Mouse (Mus musculus) neural tube, embryonic 11.5 days (tissue): ENCODE measurements around the gene Rprd1b. TPM values are rescaled to one million over a fixed set of nuclear protein-coding genes. Genes with fewer than 3 reads are reported as not detected.

Source experiments
- ATAC-seq: fragments of 200-750 bp; cut with Nextera tagmentation; 2 replicates; pipeline ENCODE4 v1.8.0; 2017; ENCODE audit warnings: moderate number of reproducible peaks, mild to moderate bottlenecking, moderate TSS enrichment, moderate library complexity; ENCODE audit not compliant: insufficient read depth, low FRiP score, low TSS enrichment
- DNase-seq: peaks from one replicate; pipeline ENCODE4 v3.0.0-alpha.2; 2015; ENCODE audit warnings: low spot score
- H3K27ac ChIP-seq: fragments of 300-500 bp; sonication (generic); 2 replicates; pipeline ENCODE4 v1.5.1; 2014; ENCODE audit warnings: low read depth, mild to moderate bottlenecking, low read length
- H3K27me3 ChIP-seq: fragments of 300-500 bp; sonication (generic); 2 replicates; pipeline ENCODE4 v1.6.1; 2014; ENCODE audit warnings: mild to moderate bottlenecking, low read length, mixed read lengths; ENCODE audit not compliant: control insufficient read depth, insufficient read depth
- H3K36me3 ChIP-seq: fragments of 300-500 bp; sonication (generic); 2 replicates; pipeline ENCODE4 v1.6.1; 2014; ENCODE audit warnings: mild to moderate bottlenecking, low read length, moderate library complexity, mixed read lengths; ENCODE audit not compliant: control insufficient read depth, insufficient read depth
- H3K4me1 ChIP-seq: fragments of 300-500 bp; sonication (generic); 2 replicates; pipeline ENCODE4 v1.6.1; 2014; ENCODE audit warnings: low read length, mixed read lengths; ENCODE audit not compliant: control insufficient read depth, insufficient read depth
- H3K4me2 ChIP-seq: fragments of 300-500 bp; sonication (generic); 2 replicates; pipeline ENCODE4 v1.6.1; 2014; ENCODE audit warnings: low read depth, mild to moderate bottlenecking, moderate library complexity
- H3K4me3 ChIP-seq: fragments of 300-500 bp; sonication (generic); 2 replicates; pipeline ENCODE4 v1.5.1; 2014; ENCODE audit warnings: low read depth, low read length
- H3K9ac ChIP-seq: fragments of 300-500 bp; sonication (generic); 2 replicates; pipeline ENCODE4 v1.6.1; 2014; ENCODE audit warnings: mild to moderate bottlenecking, low read length
- H3K9me3 ChIP-seq: fragments of 300-500 bp; sonication (generic); 2 replicates; pipeline ENCODE4 v1.6.1; 2016; ENCODE audit warnings: low read length; ENCODE audit not compliant: control insufficient read depth
- WGBS: fragments of 180-500 bp; shearing (Covaris S2); extraction: QIAGEN DNeasy Blood & Tissue Kit; methylation state at CpG from one replicate; pipeline ENCODE4 v1.1.7; 2014; 5-methylcytosine and 5-hydroxymethylcytosine counted together
- polyA plus RNA-seq: library from polyadenylated mRNA; unstranded; fragments of >200 nt; fragmentation: Nextera tagmentation; extraction: Ambion mirVana; gene quantifications from 2 replicates; pipeline ENCODE4 v1.2.1, GENCODE M21; 2014

Rprd1b gene
- polyA plus RNA-seq, 1 experiment from 2014 or later, result 56.9 TPM

DNA sequence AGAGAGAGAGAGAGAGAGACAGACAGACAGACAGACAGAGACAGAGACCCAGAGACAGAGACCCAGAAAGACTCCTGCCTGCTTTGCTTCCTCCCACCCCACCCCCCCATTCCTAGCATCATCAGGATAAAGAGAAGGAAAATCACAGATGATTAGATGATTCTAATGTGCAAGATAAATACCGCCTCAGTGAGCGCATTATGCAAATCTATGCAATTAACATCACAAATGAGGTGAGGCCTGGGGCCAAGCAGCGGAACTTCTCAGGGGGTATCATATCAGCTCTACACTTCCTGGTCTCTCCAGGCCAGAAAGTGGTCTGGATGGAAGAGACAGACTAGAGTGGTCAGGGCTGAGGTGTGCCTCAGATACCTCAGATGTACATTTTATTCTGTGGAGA lies 149.3 kb downstream of the Rprd1b start:
- Histone ChIP-seq H3K4me1 (peaks cover 5% of the 10 kb centered on the region; the same call in 1 of the 2 replicates), H3K4me3 (no peak overlapping the region), H3K9me3 (no peaks in the 10 kb centered on the region), H3K9ac (no peak overlapping the region), H3K27ac (no peak overlapping the region), H3K27me3 (no peaks in the 10 kb centered on the region), H3K4me2 (no peak overlapping the region), H3K36me3 (no peaks in the 10 kb centered on the region)
- WGBS, result 45% methylated on average over 3 of the region's 3 CpGs
- DNase-seq (no peak), ATAC-seq (no peak)

DNA sequence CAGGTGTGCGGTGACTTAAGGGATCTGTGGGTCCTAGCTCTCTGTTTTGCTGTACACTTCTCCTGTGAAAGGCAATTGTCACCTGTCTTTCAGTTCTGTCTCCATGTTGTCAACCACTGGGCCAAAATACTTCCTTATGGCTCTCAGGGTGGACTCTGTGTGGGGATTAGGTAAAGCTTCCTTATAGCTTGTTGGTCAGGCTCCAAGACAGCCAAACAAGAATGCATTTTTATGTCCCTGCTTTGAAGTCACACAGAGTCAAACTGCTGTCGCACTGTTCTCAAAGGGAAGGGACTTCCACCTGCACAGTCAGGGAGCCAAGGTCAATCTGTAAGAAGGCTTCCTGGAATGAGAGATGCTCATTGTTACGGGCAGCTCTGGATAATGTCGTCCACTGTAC lies 149.8 kb downstream of the Rprd1b start:
- WGBS, result 80% methylated on average over 4 of the region's 4 CpGs
- no peak overlapping the region for H3K27ac ChIP-seq
- DNase-seq, result no peak

DNA sequence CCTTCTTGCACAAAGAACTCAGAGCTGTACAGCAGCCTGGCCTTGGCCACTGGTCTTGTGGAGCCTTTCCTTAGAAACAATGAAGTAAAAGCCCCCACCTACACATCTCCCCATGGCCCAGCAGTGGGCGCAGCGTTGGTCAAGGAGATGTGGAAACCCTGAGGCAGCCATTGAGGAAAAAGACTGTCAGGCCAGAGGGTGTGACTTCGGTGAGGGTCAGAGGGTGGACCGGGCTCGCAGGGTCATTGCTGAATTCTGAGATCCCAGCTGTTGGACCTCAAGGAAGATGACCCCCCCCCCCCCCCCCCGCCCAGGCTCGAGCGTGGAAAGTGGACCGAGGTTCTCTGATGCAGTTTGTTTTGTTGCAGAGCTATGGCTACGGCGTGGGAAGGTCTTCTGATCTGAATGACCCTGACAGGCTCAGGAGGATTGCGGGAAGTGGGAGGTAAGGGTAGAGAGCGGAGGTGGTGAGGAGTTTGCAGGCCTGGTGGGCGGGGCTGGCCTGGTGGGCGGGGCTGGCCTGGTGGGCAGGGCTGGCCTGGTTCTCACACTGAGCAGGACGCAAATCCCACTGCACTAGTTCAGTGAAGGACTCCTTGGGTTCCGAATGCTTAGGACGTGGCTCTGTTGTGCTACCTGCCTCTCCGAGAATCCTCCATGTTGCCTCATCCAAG lies 150.5 kb downstream of the Rprd1b start:
- Histone ChIP-seq H3K9me3 (no peaks in the 10 kb centered on the region), H3K27ac (no peak overlapping the region)

More for the DNA sequence above, 149.8 kb downstream of the Rprd1b start:
- no peak overlapping the region for H3K4me2 ChIP-seq
- no peaks in the 10 kb centered on the region for H3K9me3 ChIP-seq
- no peaks in the 10 kb centered on the region for H3K27me3 ChIP-seq
- ATAC-seq, result no peak
- no peak overlapping the region for H3K9ac ChIP-seq
- H3K4me1 ChIP-seq, result peaks cover 5% of the 10 kb centered on the region; the same call in 1 of the 2 replicates
- no peaks in the 10 kb centered on the region for H3K36me3 ChIP-seq
- H3K4me3 ChIP-seq, result no peak overlapping the region

DNA sequence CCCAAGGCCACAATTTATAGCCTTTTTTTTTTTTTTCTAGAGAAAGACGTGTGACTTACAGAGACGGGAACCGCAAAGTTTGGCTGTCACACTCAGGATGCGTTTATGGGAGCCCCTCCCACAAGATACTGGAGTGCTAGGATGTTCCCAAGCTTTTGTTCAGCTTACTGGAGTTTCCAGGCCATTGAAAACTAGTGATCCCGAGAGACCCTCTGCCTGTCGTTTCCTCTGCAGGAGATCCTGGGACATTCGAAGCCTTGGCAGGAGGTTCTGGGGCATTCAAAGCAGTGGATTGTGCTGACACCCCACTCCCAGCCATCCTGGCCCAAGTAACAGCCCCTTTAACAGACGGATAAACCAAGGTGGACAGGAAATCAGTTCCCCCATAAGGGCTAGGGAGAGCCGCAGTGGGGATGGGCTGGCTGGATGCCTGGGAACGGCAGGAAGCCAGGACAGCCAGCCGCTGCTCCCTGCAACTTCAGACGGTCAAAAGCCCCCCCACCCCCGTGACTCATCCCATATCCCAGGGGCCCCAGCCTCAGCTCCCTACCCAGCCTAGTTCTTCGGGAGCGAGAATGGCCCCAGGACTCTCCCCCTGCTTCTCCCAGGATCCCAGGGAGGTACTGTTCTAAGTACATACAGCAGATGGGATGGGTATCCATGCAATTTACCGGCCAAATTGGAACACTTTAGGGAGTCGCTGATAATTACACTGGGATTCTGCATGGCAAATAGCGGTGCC lies 151.2 kb downstream of the Rprd1b start:
- Histone ChIP-seq H3K36me3 (no peaks in the 10 kb centered on the region), H3K27me3 (no peaks in the 10 kb centered on the region), H3K27ac (no peak overlapping the region), H3K4me1 (peaks cover 5% of the 10 kb centered on the region; the same call in 1 of the 2 replicates), H3K9me3 (no peaks in the 10 kb centered on the region), H3K4me3 (peak overlapping the region; percentile 23; the same call in 1 of the 2 replicates), H3K4me2 (peak overlapping the region; percentile 45), H3K9ac (no peak overlapping the region)
- DNase-seq (no peak), ATAC-seq (no peak)
- 20% methylated on average over 18 of the region's 18 CpGs for WGBS

More for the DNA sequence above, 150.5 kb downstream of the Rprd1b start:
- Histone ChIP-seq H3K4me2 (peak overlapping the region; percentile 45), H3K36me3 (no peaks in the 10 kb centered on the region), H3K4me1 (peaks cover 5% of the 10 kb centered on the region; the same call in 1 of the 2 replicates), H3K9ac (no peak overlapping the region), H3K4me3 (peak overlapping the region; percentile 23), H3K27me3 (no peaks in the 10 kb centered on the region)
- peak; percentile 73; the same call in 1 of the 2 replicates for ATAC-seq
- peak; percentile 79 for DNase-seq
- 8% methylated on average over 18 of the region's 19 CpGs for WGBS

DNA sequence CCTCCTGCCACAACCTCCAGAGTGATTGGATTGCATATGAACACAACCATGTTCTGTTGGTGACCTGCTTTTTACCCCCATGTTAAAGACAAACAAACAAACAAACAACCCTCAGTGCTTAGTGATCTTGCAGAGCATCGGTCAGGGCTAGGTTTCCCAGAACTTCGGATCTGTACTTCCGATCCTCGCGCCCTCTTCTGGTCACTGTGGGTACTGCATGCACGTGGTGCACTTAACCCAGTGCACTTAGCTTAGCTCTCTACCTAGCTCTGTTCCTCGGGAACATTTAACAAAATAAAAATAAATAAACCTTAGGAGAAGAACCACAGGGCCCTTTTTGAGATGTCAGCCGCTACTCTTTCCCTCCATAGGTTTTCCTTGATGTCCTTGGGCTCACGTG lies 152.5 kb downstream of the Rprd1b start:
- no peak overlapping the region for H3K4me2 ChIP-seq
- peaks cover 5% of the 10 kb centered on the region; the same call in 1 of the 2 replicates for H3K4me1 ChIP-seq
- no peaks in the 10 kb centered on the region for H3K36me3 ChIP-seq
- no peak overlapping the region for H3K9ac ChIP-seq
- no peak overlapping the region for H3K27ac ChIP-seq
- 40% methylated on average over 9 of the region's 9 CpGs for WGBS
- no peaks in the 10 kb centered on the region for H3K27me3 ChIP-seq
- H3K9me3 ChIP-seq, result no peaks in the 10 kb centered on the region
- DNase-seq (peak; percentile 61), ATAC-seq (no peak)
- H3K4me3 ChIP-seq, result no peak overlapping the region

Other genes with a start within 250 kb of the Rprd1b start
- 7.5 and 11.0 TPM in 2 replicates for gene Vstm2l, start 113.8 kb upstream of the Rprd1b start, polyA plus RNA-seq
- gene Tti1, start 64 bp upstream of the Rprd1b start, polyA plus RNA-seq, result 25.6 and 28.7 TPM in 2 replicates
- gene Tgm2, start 117.9 kb downstream of the Rprd1b start, polyA plus RNA-seq, result 4.5 and 5.3 TPM in 2 replicates
- 3.6 and 4.1 TPM in 2 replicates for gene D630003M21Rik, start 200.7 kb downstream of the Rprd1b start, polyA plus RNA-seq
- gene Bpi, start 229.6 kb downstream of the Rprd1b start, polyA plus RNA-seq, result not detected in 2 replicates